Mouse (Mus musculus) megakaryocyte-erythroid progenitor cell, adult 5 weeks (primary cell): ENCODE data around the gene Brwd3. TPM values are rescaled to one million over a fixed set of nuclear protein-coding genes. Genes with fewer than 3 reads are reported as not detected.

Source experiments
- polyA plus RNA-seq: library from polyadenylated mRNA; stranded (reverse); fragments of >175 nt; gene quantifications from 2 replicates; pipeline ENCODE4 v1.2.3, GENCODE M21; 2012

Brwd3 gene
- polyA plus RNA-seq, result 0.67 and 0.70 TPM in 2 replicates

GRCm38 (mm10) chrX:108834090-108834774, at the start of gene Brwd3:
Gene Brwd3, minus strand, starts transcription at chrX:108834372.

Other genes starting within 250 kb of the Brwd3 start
- not detected in 2 replicates for gene Gm379, start 169.5 kb downstream of the Brwd3 start, polyA plus RNA-seq
- 16.7 and 40.2 TPM in 2 replicates for gene Hmgn5, start 179.0 kb upstream of the Brwd3 start, polyA plus RNA-seq